Mouse (Mus musculus) neural tube, embryonic 13.5 days (tissue): ENCODE measurements around the gene Oit3. TPM values are rescaled to one million over a fixed set of nuclear protein-coding genes. Genes with fewer than 3 reads are reported as not detected.
"Not testable (repeated sequence)": the region's sequence is repeated elsewhere in the genome, so short reads cannot be mapped to it uniquely, and the experiment has no call there.

Source experiments
- ATAC-seq: fragments of 200-750 bp; cut with Nextera tagmentation; 2 replicates; pipeline ENCODE4 v1.8.0; 2017; ENCODE audit warnings: low read depth, mild to moderate bottlenecking, moderate TSS enrichment, moderate library complexity
- H3K27ac ChIP-seq: fragments of 300-500 bp; sonication (generic); replicated peaks from 2 replicates; pipeline ENCODE4 v1.5.1; 2015; ENCODE audit warnings: moderate library complexity, mild to moderate bottlenecking, inconsistent platforms
- H3K27me3 ChIP-seq: fragments of 300-500 bp; sonication (generic); 2 replicates; pipeline ENCODE4 v1.6.1; 2015; ENCODE audit warnings: mild to moderate bottlenecking, inconsistent platforms
- H3K36me3 ChIP-seq: fragments of 300-500 bp; sonication (generic); 2 replicates; pipeline ENCODE4 v1.6.1; 2015; ENCODE audit warnings: mild to moderate bottlenecking, inconsistent platforms
- H3K4me1 ChIP-seq: fragments of 300-500 bp; sonication (generic); replicated peaks from 2 replicates; pipeline ENCODE4 v1.6.1; 2015; ENCODE audit warnings: inconsistent platforms
- H3K4me2 ChIP-seq: fragments of 300-500 bp; sonication (generic); 2 replicates; pipeline ENCODE4 v1.6.1; 2015; ENCODE audit warnings: inconsistent platforms, mild to moderate bottlenecking, moderate library complexity
- H3K4me3 ChIP-seq: fragments of 300-500 bp; sonication (generic); 2 replicates; pipeline ENCODE4 v1.5.1; 2015; ENCODE audit warnings: mild to moderate bottlenecking, inconsistent platforms
- H3K9ac ChIP-seq: fragments of 300-500 bp; sonication (generic); 2 replicates; pipeline ENCODE4 v1.6.1; 2015; ENCODE audit warnings: moderate library complexity, mild to moderate bottlenecking, inconsistent platforms
- H3K9me3 ChIP-seq: fragments of 300-500 bp; sonication (generic); 2 replicates; pipeline ENCODE4 v1.6.1; 2016; ENCODE audit warnings: inconsistent platforms
- WGBS: fragments of 180-500 bp; shearing (Covaris S2); methylation state at CpG from one replicate; pipeline ENCODE4 v1.1.7; 2015; 5-methylcytosine and 5-hydroxymethylcytosine counted together
- polyA plus RNA-seq: library from polyadenylated mRNA; unstranded; fragments of >200 nt; fragmentation: Nextera tagmentation; extraction: Ambion mirVana; gene quantifications from 2 replicates; pipeline ENCODE4 v1.2.1, GENCODE M21; 2015

Oit3 gene
- polyA plus RNA-seq, 1 experiment from 2014 or later, result 0.20 TPM

GRCm38 (mm10) chr10:59389652-59390051 is 51.9 kb downstream of the Oit3 start:
- H3K27ac ChIP-seq, result no peak overlapping the region
- H3K4me3 ChIP-seq, result no peak overlapping the region
- H3K9me3 ChIP-seq, result peaks cover 13% of the 10 kb centered on the region
- H3K27me3 ChIP-seq, result no peaks in the 10 kb centered on the region
- no peaks in the 10 kb centered on the region for H3K4me1 ChIP-seq
- ATAC-seq, result no peak
- 96% methylated on average over 3 of the region's 3 CpGs for WGBS
- H3K9ac ChIP-seq, result no peak overlapping the region
- H3K4me2 ChIP-seq, result no peak overlapping the region
- H3K36me3 ChIP-seq, result no peaks in the 10 kb centered on the region

- WGBS, result 93% methylated on average over 8 of the region's 8 CpGs
- Histone ChIP-seq H3K4me2 (no peak overlapping the region), H3K4me1 (no peaks in the 10 kb centered on the region), H3K4me3 (no peak overlapping the region), H3K9me3 (peaks cover 13% of the 10 kb centered on the region), H3K36me3 (no peaks in the 10 kb centered on the region), H3K27ac (no peak overlapping the region), H3K9ac (no peak overlapping the region), H3K27me3 (no peaks in the 10 kb centered on the region)
- no peak for ATAC-seq
Observed at GRCm38 (mm10) chr10:59386951-59387350, 54.6 kb downstream of the Oit3 start.

GRCm38 (mm10) chr10:59381563-59381962 is 60.0 kb downstream of the Oit3 start:
- not testable (repeated sequence) for H3K9ac ChIP-seq, H3K27ac ChIP-seq, H3K4me2 ChIP-seq, H3K27me3 ChIP-seq, H3K4me3 ChIP-seq, ATAC-seq, H3K4me1 ChIP-seq, H3K9me3 ChIP-seq, H3K36me3 ChIP-seq
- 77% methylated on average over 7 of the region's 10 CpGs for WGBS

- Histone ChIP-seq H3K27ac (no peak overlapping the region), H3K4me2 (no peak overlapping the region), H3K4me1 (0 out of 2 replicates have a peak, but pooled peaks cover 4% of the 10 kb centered on the region), H3K4me3 (no peak overlapping the region), H3K27me3 (no peaks in the 10 kb centered on the region), H3K9ac (no peak overlapping the region), H3K9me3 (no peaks in the 10 kb centered on the region), H3K36me3 (no peaks in the 10 kb centered on the region)
- no peak for ATAC-seq
- 93% methylated on average over 2 of the region's 2 CpGs for WGBS
Observed at GRCm38 (mm10) chr10:59380411-59380821, 61.2 kb downstream of the Oit3 start.

GRCm38 (mm10) chr10:59379927-59380326 is 61.7 kb downstream of the Oit3 start:
- no peaks in the 10 kb centered on the region; the same call in 1 of the 2 replicates for H3K36me3 ChIP-seq
- H3K4me1 ChIP-seq, result 0 out of 2 replicates have a peak, but pooled peaks cover 4% of the 10 kb centered on the region
- H3K4me3 ChIP-seq, result no peak overlapping the region
- 56% methylated on average over 3 of the region's 3 CpGs for WGBS
- no peak overlapping the region for H3K27ac ChIP-seq
- H3K9me3 ChIP-seq, result no peaks in the 10 kb centered on the region
- no peak overlapping the region for H3K9ac ChIP-seq
- no peaks in the 10 kb centered on the region for H3K27me3 ChIP-seq
- ATAC-seq, result no peak
- no peak overlapping the region for H3K4me2 ChIP-seq

- 93% methylated on average over 4 of the region's 4 CpGs for WGBS
- ATAC-seq, result no peak
- 0 out of 2 replicates have a peak, but pooled peaks cover 4% of the 10 kb centered on the region for H3K4me1 ChIP-seq
- H3K27ac ChIP-seq, result no peak overlapping the region
- H3K4me3 ChIP-seq, result no peak overlapping the region
- peaks cover 7% of the 10 kb centered on the region for H3K36me3 ChIP-seq
- no peaks in the 10 kb centered on the region for H3K9me3 ChIP-seq
- H3K27me3 ChIP-seq, result no peaks in the 10 kb centered on the region
- no peak overlapping the region for H3K4me2 ChIP-seq
- no peak overlapping the region for H3K9ac ChIP-seq
Observed at GRCm38 (mm10) chr10:59378728-59379127, 62.9 kb downstream of the Oit3 start.

- Histone ChIP-seq H3K36me3 (peaks cover 15% of the 10 kb centered on the region), H3K4me1 (0 out of 2 replicates have a peak, but pooled peaks cover 4% of the 10 kb centered on the region), H3K27ac (no peak overlapping the region), H3K27me3 (no peaks in the 10 kb centered on the region), H3K9me3 (no peaks in the 10 kb centered on the region), H3K4me2 (no peak overlapping the region), H3K4me3 (no peak overlapping the region), H3K9ac (no peak overlapping the region)
- WGBS, result 93% methylated on average over 10 of the region's 10 CpGs
- no peak for ATAC-seq
Observed at GRCm38 (mm10) chr10:59377906-59378305, 63.7 kb downstream of the Oit3 start.

Other genes with a start within 250 kb of the Oit3 start
- gene Sept10, start 219.9 kb downstream of the Oit3 start, polyA plus RNA-seq, result 19.1 and 21.5 TPM in 2 replicates
- gene Sowahc, start 219.8 kb downstream of the Oit3 start, polyA plus RNA-seq, result 15.2 and 15.8 TPM in 2 replicates
- gene P4ha1, start 118.5 kb downstream of the Oit3 start, polyA plus RNA-seq, result 32.7 and 41.9 TPM in 2 replicates
- not detected in 2 replicates for gene Gm10273, start 46.1 kb downstream of the Oit3 start, polyA plus RNA-seq
- not detected in 2 replicates for gene Pla2g12b, start 38.1 kb downstream of the Oit3 start, polyA plus RNA-seq
- not detected in 2 replicates for gene Gm10322, start 174.3 kb upstream of the Oit3 start, polyA plus RNA-seq
- gene Mcu, start 174.9 kb upstream of the Oit3 start, polyA plus RNA-seq, result 34.4 and 37.3 TPM in 2 replicates